Mouse (Mus musculus) intestine, embryonic 14.5 days (tissue): ENCODE results near the gene Klhl41. TPM values are rescaled to one million over a fixed set of nuclear protein-coding genes. Genes with fewer than 3 reads are reported as not detected.
"Not testable (repeated sequence)": the region's sequence is repeated elsewhere in the genome, so short reads cannot be mapped to it uniquely, and the experiment has no call there.

Experiments used
- ATAC-seq: fragments of 200-750 bp; cut with Nextera tagmentation; replicated peaks from 2 replicates; pipeline ENCODE4 v1.8.0; 2017; ENCODE audit warnings: low read depth, moderate number of reproducible peaks, moderate TSS enrichment, moderate library complexity; ENCODE audit not compliant: low FRiP score, low TSS enrichment
- DNase-seq: peaks from one replicate; pipeline ENCODE4 v3.0.0-alpha.2; 2018; ENCODE audit warnings: low spot score
- H3K27ac ChIP-seq: fragments of 300-500 bp; sonication (generic); 2 replicates; pipeline ENCODE4 v1.5.1; 2014; ENCODE audit warnings: low read depth, mild to moderate bottlenecking, control low read depth
- H3K27me3 ChIP-seq: fragments of 300-500 bp; sonication (generic); replicated peaks from 2 replicates; pipeline ENCODE4 v1.6.1; 2014; ENCODE audit warnings: low read length, control low read depth; ENCODE audit not compliant: control insufficient read depth, insufficient read depth
- H3K36me3 ChIP-seq: fragments of 300-500 bp; sonication (generic); 2 replicates; pipeline ENCODE4 v1.6.1; 2014; ENCODE audit warnings: low read length, control low read depth; ENCODE audit not compliant: control insufficient read depth, insufficient read depth
- H3K4me1 ChIP-seq: fragments of 300-500 bp; sonication (generic); replicated peaks from 2 replicates; pipeline ENCODE4 v1.6.1; 2014; ENCODE audit warnings: low read length, control low read depth, mixed read lengths; ENCODE audit not compliant: control insufficient read depth, insufficient read depth
- H3K4me2 ChIP-seq: fragments of 300-500 bp; sonication (generic); 2 replicates; pipeline ENCODE4 v1.6.1; 2014; ENCODE audit warnings: low read length
- H3K4me3 ChIP-seq: fragments of 300-500 bp; sonication (generic); 2 replicates; pipeline ENCODE4 v1.5.1; 2014; ENCODE audit warnings: low read depth, low read length, control low read depth, mixed read lengths
- H3K9ac ChIP-seq: fragments of 300-500 bp; sonication (generic); 2 replicates; pipeline ENCODE4 v1.6.1; 2014; ENCODE audit warnings: mild to moderate bottlenecking, low read length
- H3K9me3 ChIP-seq: fragments of 300-500 bp; sonication (generic); 2 replicates; pipeline ENCODE4 v1.6.1; 2016; ENCODE audit warnings: low read length, control low read depth; ENCODE audit not compliant: control insufficient read depth
- WGBS: fragments of 180-500 bp; shearing (Covaris S2); extraction: QIAGEN DNeasy Blood & Tissue Kit; methylation state at CpG from one replicate; pipeline ENCODE4 v1.1.7; 2014; 5-methylcytosine and 5-hydroxymethylcytosine counted together
- polyA plus RNA-seq: library from polyadenylated mRNA; unstranded; fragments of >200 nt; fragmentation: Nextera tagmentation; extraction: Ambion mirVana; gene quantifications from 2 replicates; pipeline ENCODE4 v1.2.1, GENCODE M21; 2014

The Klhl41 gene
- polyA plus RNA-seq: 0.11 and 0.16 TPM in 2 replicates

DNA sequence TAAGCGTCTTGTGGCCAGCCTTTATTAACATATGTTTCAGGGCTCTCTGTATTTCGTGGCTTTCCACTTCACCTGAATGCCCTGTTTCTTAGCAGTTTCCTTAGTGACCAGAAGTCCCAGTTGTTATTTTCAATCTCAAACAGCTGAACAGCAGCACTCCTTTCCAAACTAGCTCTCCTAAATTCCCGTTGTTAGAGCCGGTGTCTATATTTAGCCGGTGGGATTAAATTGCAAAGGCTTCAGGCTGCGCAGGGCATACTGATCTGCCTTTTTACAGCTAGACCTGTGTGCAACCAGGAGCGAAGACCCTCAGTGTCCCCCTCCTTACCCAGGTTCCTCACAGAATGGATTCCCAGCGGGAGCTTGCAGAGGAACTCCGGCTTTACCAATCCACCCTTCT lies at the start of gene Klhl41:
TSS of gene Klhl41 (plus strand) at position 268 of the 400 bp plus-strand sequence.
- H3K4me3 ChIP-seq: no peak within 1 kb of the TSS
- no peak for ATAC-seq
- no peaks in the 10 kb centered on the region for H3K27me3 ChIP-seq
- H3K9me3 ChIP-seq: no peaks in the 10 kb centered on the region
- WGBS: 86% methylated on average over 9 of the region's 9 CpGs
- no peak within 1 kb of the TSS for H3K9ac ChIP-seq
- no peak for DNase-seq
- no peaks in the 10 kb centered on the region for H3K36me3 ChIP-seq
- H3K4me2 ChIP-seq: no peak within 1 kb of the TSS
- H3K27ac ChIP-seq: no peak within 1 kb of the TSS
- no peaks in the 10 kb centered on the region for H3K4me1 ChIP-seq

DNA sequence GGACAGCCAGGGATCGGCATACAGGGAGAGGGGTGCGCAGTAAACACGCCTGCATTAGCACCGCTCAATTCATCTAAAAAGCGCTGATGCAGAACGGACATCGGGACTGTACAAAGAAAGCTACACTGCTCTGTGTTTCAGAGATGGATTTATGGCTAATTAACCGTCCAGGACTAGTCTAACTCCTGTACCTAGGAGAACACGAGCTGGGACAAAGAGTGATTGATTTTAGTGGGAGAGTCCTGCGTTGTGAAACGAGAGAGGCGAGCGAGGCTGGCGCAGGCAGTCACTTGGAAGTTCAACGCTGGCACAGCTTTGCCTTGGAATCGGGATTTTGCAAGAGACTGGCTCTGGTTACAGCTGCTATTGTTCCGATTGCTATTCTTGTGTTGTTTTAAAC lies 40.7 kb upstream of the Klhl41 start:
- Histone ChIP-seq H3K9ac (no peak overlapping the region), H3K4me2 (no peak overlapping the region), H3K4me1 (0 out of 2 replicates have a peak, but pooled peaks cover 8% of the 10 kb centered on the region), H3K27me3 (no peaks in the 10 kb centered on the region), H3K4me3 (no peak overlapping the region), H3K36me3 (no peaks in the 10 kb centered on the region), H3K9me3 (0 out of 2 replicates have a peak, but pooled peaks cover 3% of the 10 kb centered on the region), H3K27ac (no peak overlapping the region)
- ATAC-seq (no peak), DNase-seq (no peak)
- WGBS: 65% methylated on average over 17 of the region's 17 CpGs

DNA sequence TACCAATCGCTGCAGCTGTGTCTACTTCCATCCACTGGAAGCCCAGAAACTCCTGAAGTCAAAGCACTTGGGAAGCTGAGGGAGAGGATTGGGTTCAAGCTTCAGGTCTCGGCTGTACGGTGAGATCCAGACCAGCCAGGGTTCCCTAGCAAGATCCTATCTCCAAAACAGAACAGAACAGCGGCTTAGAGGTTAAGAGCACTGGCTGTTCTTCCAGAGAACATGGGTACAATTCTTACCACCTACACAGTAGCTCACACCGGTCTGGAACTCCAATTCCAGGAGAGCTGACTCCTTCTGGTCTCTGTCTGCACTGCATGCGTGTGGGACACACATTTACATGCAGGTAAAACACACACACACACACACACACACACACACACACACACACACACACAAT lies 40.0 kb upstream of the Klhl41 start:
- Histone ChIP-seq H3K9ac (no peak overlapping the region), H3K36me3 (no peaks in the 10 kb centered on the region), H3K4me2 (no peak overlapping the region), H3K27me3 (no peaks in the 10 kb centered on the region), H3K4me3 (no peak overlapping the region), H3K9me3 (0 out of 2 replicates have a peak, but pooled peaks cover 3% of the 10 kb centered on the region), H3K4me1 (0 out of 2 replicates have a peak, but pooled peaks cover 8% of the 10 kb centered on the region), H3K27ac (no peak overlapping the region)
- no peak for DNase-seq
- no peak for ATAC-seq
- 87% methylated on average over 6 of the region's 6 CpGs for WGBS

DNA sequence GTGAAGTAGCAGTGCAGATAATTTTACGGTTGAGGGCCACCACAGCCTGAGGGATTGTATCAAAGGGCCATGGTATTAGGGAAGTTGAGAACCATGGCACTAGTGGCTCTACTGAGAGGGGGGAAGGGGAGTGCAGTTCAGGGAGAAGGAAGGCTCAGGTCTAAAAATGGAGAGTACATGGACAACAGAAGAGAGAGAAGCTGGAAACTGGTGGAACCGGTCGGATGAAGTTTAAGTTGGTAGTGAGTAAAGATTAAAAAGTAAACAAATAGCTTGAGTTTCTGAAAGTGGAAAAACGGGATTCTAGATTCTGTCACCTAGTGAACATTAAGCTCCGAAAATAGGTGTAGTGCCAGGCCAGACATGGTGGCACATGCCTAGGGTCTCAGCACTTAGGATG lies 39.1 kb upstream of the Klhl41 start:
- H3K9ac ChIP-seq: no peak overlapping the region
- DNase-seq (no peak), ATAC-seq (no peak)
- no peak overlapping the region for H3K4me2 ChIP-seq
- 78% methylated on average over 5 of the region's 5 CpGs for WGBS
- H3K4me3 ChIP-seq: no peak overlapping the region
- no peaks in the 10 kb centered on the region for H3K36me3 ChIP-seq
- H3K4me1 ChIP-seq: 0 out of 2 replicates have a peak, but pooled peaks cover 8% of the 10 kb centered on the region
- H3K27me3 ChIP-seq: no peaks in the 10 kb centered on the region
- 0 out of 2 replicates have a peak, but pooled peaks cover 3% of the 10 kb centered on the region for H3K9me3 ChIP-seq
- H3K27ac ChIP-seq: no peak overlapping the region

DNA sequence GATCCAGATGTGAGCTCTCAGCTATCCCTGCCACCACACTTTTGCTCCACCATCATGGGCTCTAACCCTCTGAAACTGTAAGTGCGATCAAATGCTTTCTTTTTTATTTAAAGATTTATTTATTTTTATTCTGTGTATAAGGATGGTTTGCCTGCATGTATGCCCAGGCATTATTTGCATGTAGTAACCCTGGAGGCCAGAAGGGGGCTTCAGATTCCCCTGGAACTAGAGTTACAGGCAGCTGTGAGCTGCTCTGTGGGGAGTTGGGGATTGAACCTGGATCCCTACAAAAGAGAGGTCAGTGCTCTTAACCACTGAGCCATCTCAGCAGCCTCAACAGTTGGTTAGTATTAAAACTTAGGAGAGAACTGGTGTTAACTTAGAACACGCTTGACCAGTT lies 38.5 kb upstream of the Klhl41 start:
- ATAC-seq: no peak
- WGBS: 90% methylated on average over 2 of the region's 2 CpGs
- H3K9me3 ChIP-seq: 0 out of 2 replicates have a peak, but pooled peaks cover 3% of the 10 kb centered on the region
- H3K4me2 ChIP-seq: no peak overlapping the region
- no peak for DNase-seq
- 0 out of 2 replicates have a peak, but pooled peaks cover 8% of the 10 kb centered on the region for H3K4me1 ChIP-seq
- no peak overlapping the region for H3K27ac ChIP-seq
- no peaks in the 10 kb centered on the region for H3K36me3 ChIP-seq
- no peaks in the 10 kb centered on the region for H3K27me3 ChIP-seq
- no peak overlapping the region for H3K4me3 ChIP-seq
- no peak overlapping the region for H3K9ac ChIP-seq

DNA sequence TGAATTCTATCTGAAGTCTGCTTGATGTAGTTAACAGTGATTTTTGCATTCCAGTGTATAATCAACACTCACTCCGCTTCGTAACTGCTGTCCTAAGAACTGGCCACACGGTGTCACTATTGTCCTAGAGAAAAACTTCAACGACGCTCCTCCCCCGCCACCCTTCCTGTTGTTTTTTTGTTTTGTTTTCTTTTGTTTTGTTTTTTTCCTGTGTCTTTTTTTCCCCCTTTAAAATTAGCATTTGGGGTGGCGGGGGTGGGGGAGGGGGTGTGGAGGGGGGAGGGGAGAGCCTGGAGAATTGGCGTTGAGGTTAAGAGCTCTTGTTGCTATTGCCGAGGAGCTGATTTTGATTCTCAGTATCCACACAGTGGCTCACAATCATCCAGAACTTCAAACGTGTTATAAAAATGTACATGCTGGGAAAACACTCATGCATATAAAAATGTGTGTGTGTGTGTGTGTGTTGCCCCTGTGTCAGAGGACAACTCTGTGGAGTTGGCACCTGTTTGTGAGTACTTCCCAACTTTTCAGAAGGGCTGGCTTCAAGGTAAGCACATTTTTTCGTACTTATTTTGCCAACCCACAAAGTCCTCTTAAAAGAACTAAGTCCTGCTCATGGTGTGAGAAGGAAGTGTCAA lies 34.7 kb upstream of the Klhl41 start:
- Histone ChIP-seq H3K4me1 (0 out of 2 replicates have a peak, but pooled peaks cover 8% of the 10 kb centered on the region), H3K4me2 (peak overlapping the region; percentile 37), H3K9me3 (no peaks in the 10 kb centered on the region), H3K4me3 (peak overlapping the region; percentile 28), H3K9ac (0 out of 2 replicates have a peak overlapping the region, but pooled peaks have one; percentile 10), H3K27ac (no peak overlapping the region), H3K36me3 (no peaks in the 10 kb centered on the region), H3K27me3 (no peaks in the 10 kb centered on the region)
- ATAC-seq: 0 out of 2 replicates have a peak, but pooled peaks have one; percentile 38
- whole genome bisulfite sequencing: 13% methylated on average over 11 of the region's 11 CpGs
- DNase-seq: peak; percentile 70

- WGBS: 77% methylated on average over 6 of the region's 6 CpGs
- DNase-seq (peak; percentile 59), ATAC-seq (no peak)
- no peak overlapping the region for H3K4me3 ChIP-seq
- 0 out of 2 replicates have a peak, but pooled peaks cover 8% of the 10 kb centered on the region for H3K4me1 ChIP-seq
- H3K4me2 ChIP-seq: no peak overlapping the region
- H3K9ac ChIP-seq: no peak overlapping the region
- no peaks in the 10 kb centered on the region for H3K9me3 ChIP-seq
- no peak overlapping the region for H3K27ac ChIP-seq
- no peaks in the 10 kb centered on the region for H3K36me3 ChIP-seq
- H3K27me3 ChIP-seq: no peaks in the 10 kb centered on the region
These were observed 34.1 kb upstream of the Klhl41 start for GRCm38 (mm10) chr2:69635807-69636206.

DNA sequence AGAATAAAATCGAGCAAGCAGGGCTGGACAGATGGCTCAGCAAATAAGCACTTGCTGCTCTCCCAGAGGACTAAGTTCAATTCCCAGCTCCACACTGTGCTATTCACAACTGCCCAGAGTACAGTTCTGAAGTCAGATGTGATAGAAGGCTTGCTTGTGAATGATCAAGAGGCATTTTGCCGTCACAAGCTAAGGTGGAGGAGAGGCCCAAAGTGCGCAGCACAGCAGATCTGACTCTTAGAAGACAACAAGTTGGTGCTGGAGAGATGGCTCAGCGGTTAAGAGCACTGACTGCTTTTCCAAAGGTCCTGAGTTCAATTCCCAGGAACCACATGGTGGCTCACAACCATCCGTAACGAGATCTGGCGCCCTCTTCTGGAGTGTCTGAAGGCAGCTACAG lies 31.9 kb upstream of the Klhl41 start:
- not testable (repeated sequence) for H3K4me3 ChIP-seq, H3K36me3 ChIP-seq, ATAC-seq, DNase-seq, H3K9ac ChIP-seq, H3K9me3 ChIP-seq, H3K27ac ChIP-seq, H3K4me1 ChIP-seq, H3K27me3 ChIP-seq, H3K4me2 ChIP-seq
- 76% methylated on average over 7 of the region's 7 CpGs for WGBS

DNA sequence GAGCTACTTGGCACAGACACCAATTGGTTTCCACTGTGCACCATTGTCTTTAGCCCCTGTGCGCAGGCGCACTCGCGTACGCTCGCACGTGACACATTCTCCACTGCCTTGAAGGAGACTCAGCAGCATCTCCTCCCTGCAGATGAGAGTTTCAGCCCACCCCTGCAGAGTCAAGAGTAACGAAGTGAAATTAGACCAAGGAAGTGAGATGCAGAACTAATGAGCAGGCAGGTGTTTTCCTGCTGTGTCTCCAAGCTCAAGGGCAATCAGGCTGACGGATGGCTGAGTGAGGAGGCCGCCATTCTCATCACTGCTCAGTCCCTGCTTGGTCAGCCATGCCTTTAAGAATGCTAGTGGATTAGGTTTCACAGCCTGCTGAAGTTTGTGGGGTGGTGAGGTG lies 29.8 kb upstream of the Klhl41 start:
- H3K4me2 ChIP-seq: no peak overlapping the region
- H3K27ac ChIP-seq: no peak overlapping the region
- H3K9ac ChIP-seq: no peak overlapping the region
- WGBS: 64% methylated on average over 10 of the region's 10 CpGs
- H3K9me3 ChIP-seq: no peaks in the 10 kb centered on the region
- no peaks in the 10 kb centered on the region for H3K36me3 ChIP-seq
- no peaks in the 10 kb centered on the region for H3K4me1 ChIP-seq
- no peaks in the 10 kb centered on the region for H3K27me3 ChIP-seq
- no peak overlapping the region for H3K4me3 ChIP-seq
- ATAC-seq (no peak), DNase-seq (no peak)
